Mouse (Mus musculus): ENCODE results near the gene B230217C12Rik.

B230217C12Rik gene

GRCm38 (mm10) chr11:97874396-97874795, 33.8 kb downstream of the B230217C12Rik start:
- DNase-seq: no peak

- DNase-seq: no peak
Measured at GRCm38 (mm10) chr11:97877341-97877740, 36.8 kb downstream of the B230217C12Rik start.

- no peak for DNase-seq
Measured at GRCm38 (mm10) chr11:97880362-97880761, 39.8 kb downstream of the B230217C12Rik start.

GRCm38 (mm10) chr11:97883542-97883917, 43.0 kb downstream of the B230217C12Rik start:
- peak; percentile 65 to 70 for DNase-seq

GRCm38 (mm10) chr11:97883918-97884600, 43.5 kb downstream of the B230217C12Rik start, which contains the start of gene Fbxo47:
TSS of gene Fbxo47 (minus strand) at chr11:97884154.
- peak; percentile 97 to 98 for DNase-seq

- peak in 1 of 2 experiments; percentile 12 for DNase-seq
Measured at GRCm38 (mm10) chr11:97884601-97885185, 44.1 kb downstream of the B230217C12Rik start.

GRCm38 (mm10) chr11:97885296-97885915, 44.8 kb downstream of the B230217C12Rik start:
- DNase-seq: no peak

GRCm38 (mm10) chr11:97891821-97892220, 51.2 kb downstream of the B230217C12Rik start:
- DNase-seq: no peak

All from cerebellum, postnatal 14 days (tissue).